Mouse (Mus musculus): ENCODE data around the gene Ddx27. TPM values are rescaled to one million over a fixed set of nuclear protein-coding genes. Genes with fewer than 3 reads are reported as not detected.

Gene Ddx27
- polyA plus RNA-seq, 1 experiment from 2014 or later, result 23.2 TPM

GRCm38 (mm10) chr2:167080387-167080786, 65.4 kb downstream of the Ddx27 start:
- no peak overlapping the region for H3K4me3 ChIP-seq (ENCODE audit: low read depth, low read length)
- H3K27ac ChIP-seq (ENCODE audit: low read depth, low read length), result no peak overlapping the region
- H3K9me3 ChIP-seq (replicated peaks; ENCODE audit: control insufficient read depth, low read length), result no peaks in the 10 kb centered on the region
- H3K36me3 ChIP-seq (ENCODE audit: control insufficient read depth, insufficient read depth, low read length), result no peaks in the 10 kb centered on the region
- ATAC-seq (no peak), DNase-seq (ENCODE audit: low spot score) (no peak)
- H3K4me1 ChIP-seq (ENCODE audit: control insufficient read depth, insufficient read depth, low read length), result peaks cover 12% of the 10 kb centered on the region
- no peaks in the 10 kb centered on the region for H3K27me3 ChIP-seq (replicated peaks; ENCODE audit: control insufficient read depth, insufficient read depth, low read length)
- no peak overlapping the region for H3K9ac ChIP-seq (ENCODE audit: low read length)
- no peak overlapping the region for H3K4me2 ChIP-seq (ENCODE audit: low read length)
- WGBS, result 87% methylated on average over 3 of the region's 3 CpGs

GRCm38 (mm10) chr2:167081135-167081534, 66.1 kb downstream of the Ddx27 start:
- H3K4me1 ChIP-seq (ENCODE audit: control insufficient read depth, insufficient read depth, low read length), result peaks cover 12% of the 10 kb centered on the region

GRCm38 (mm10) chr2:167081639-167082038, 66.6 kb downstream of the Ddx27 start:
- WGBS, result 47% methylated on average over 4 of the region's 4 CpGs
- H3K27ac ChIP-seq (ENCODE audit: low read depth, low read length), result no peak overlapping the region
- H3K4me1 ChIP-seq (ENCODE audit: control insufficient read depth, insufficient read depth, low read length), result peaks cover 12% of the 10 kb centered on the region
- H3K4me3 ChIP-seq (ENCODE audit: low read depth, low read length), result no peak overlapping the region
- H3K9ac ChIP-seq (ENCODE audit: low read length), result no peak overlapping the region
- H3K36me3 ChIP-seq (ENCODE audit: control insufficient read depth, insufficient read depth, low read length), result no peaks in the 10 kb centered on the region
- H3K4me2 ChIP-seq (ENCODE audit: low read length), result no peak overlapping the region
- ATAC-seq, result peak; percentile 42; the same call in 1 of the 2 replicates
- H3K27me3 ChIP-seq (replicated peaks; ENCODE audit: control insufficient read depth, insufficient read depth, low read length), result no peaks in the 10 kb centered on the region
- DNase-seq (ENCODE audit: low spot score), result peak; percentile 38
- H3K9me3 ChIP-seq (replicated peaks; ENCODE audit: control insufficient read depth, low read length), result no peaks in the 10 kb centered on the region

More at GRCm38 (mm10) chr2:167081135-167081534, 66.1 kb downstream of the Ddx27 start:
- WGBS, result 38% methylated on average over 6 of the region's 6 CpGs
- no peak overlapping the region for H3K27ac ChIP-seq (ENCODE audit: low read depth, low read length)
- DNase-seq (ENCODE audit: low spot score), result no peak
- ATAC-seq, result no peak
- no peak overlapping the region for H3K4me3 ChIP-seq (ENCODE audit: low read depth, low read length)
- no peak overlapping the region for H3K4me2 ChIP-seq (ENCODE audit: low read length)
- no peaks in the 10 kb centered on the region for H3K27me3 ChIP-seq (replicated peaks; ENCODE audit: control insufficient read depth, insufficient read depth, low read length)
- no peaks in the 10 kb centered on the region for H3K9me3 ChIP-seq (replicated peaks; ENCODE audit: control insufficient read depth, low read length)
- no peaks in the 10 kb centered on the region for H3K36me3 ChIP-seq (ENCODE audit: control insufficient read depth, insufficient read depth, low read length)
- no peak overlapping the region for H3K9ac ChIP-seq (ENCODE audit: low read length)

Other genes with a start within 250 kb of the Ddx27 start
- gene Trp53rkb, start 222.7 kb upstream of the Ddx27 start, polyA plus RNA-seq (2014; fragmentation: Nextera tagmentation; extraction: Ambion mirVana), result 9.1 and 9.4 TPM in 2 replicates
- 2.6 and 3.4 TPM in 2 replicates for gene Arfgef2, start 209.6 kb upstream of the Ddx27 start, polyA plus RNA-seq (2014; fragmentation: Nextera tagmentation; extraction: Ambion mirVana)
- 137 and 138 TPM in 2 replicates for gene Cse1l, start 109.2 kb upstream of the Ddx27 start, polyA plus RNA-seq (2014; fragmentation: Nextera tagmentation; extraction: Ambion mirVana)
- 81.7 and 102 TPM in 2 replicates for gene Stau1, start 18.9 kb upstream of the Ddx27 start, polyA plus RNA-seq (2014; fragmentation: Nextera tagmentation; extraction: Ambion mirVana)
- 4.9 and 5.9 TPM in 2 replicates for gene Znfx1, start 47.8 kb downstream of the Ddx27 start, polyA plus RNA-seq (2014; fragmentation: Nextera tagmentation; extraction: Ambion mirVana)
- 1.6 and 2.1 TPM in 2 replicates for gene Kcnb1, start 175.0 kb downstream of the Ddx27 start, polyA plus RNA-seq (2014; fragmentation: Nextera tagmentation; extraction: Ambion mirVana)
- gene Ptgis, start 225.4 kb downstream of the Ddx27 start, polyA plus RNA-seq (2014; fragmentation: Nextera tagmentation; extraction: Ambion mirVana), result 3.7 and 3.9 TPM in 2 replicates